Mouse (Mus musculus) hindbrain, postnatal 0 days (tissue): ENCODE measurements around the gene Atp9a. TPM values are rescaled to one million over a fixed set of nuclear protein-coding genes. Genes with fewer than 3 reads are reported as not detected.

Experiments used
- ATAC-seq: fragments of 200-750 bp; cut with Nextera tagmentation; 2 replicates; pipeline ENCODE4 v1.8.0; 2017; ENCODE audit warnings: mild to moderate bottlenecking, moderate TSS enrichment, moderate library complexity
- DNase-seq: peaks from one replicate; pipeline ENCODE4 v3.0.0-alpha.2; 2015; ENCODE audit warnings: low spot score
- H3K27ac ChIP-seq: fragments of 300-500 bp; sonication (generic); 2 replicates; pipeline ENCODE4 v1.5.1; 2014; ENCODE audit warnings: mild to moderate bottlenecking
- H3K27me3 ChIP-seq: fragments of 300-500 bp; sonication (generic); 2 replicates; pipeline ENCODE4 v1.6.1; 2014; ENCODE audit warnings: low read length, mixed read lengths; ENCODE audit not compliant: insufficient read depth
- H3K36me3 ChIP-seq: fragments of 300-500 bp; sonication (generic); 2 replicates; pipeline ENCODE4 v1.6.1; 2014; ENCODE audit warnings: low read length, mixed read lengths; ENCODE audit not compliant: insufficient read depth
- H3K4me1 ChIP-seq: fragments of 300-500 bp; sonication (generic); 2 replicates; pipeline ENCODE4 v1.6.1; 2014; ENCODE audit warnings: antibody characterized with exemption, low read length, mixed read lengths; ENCODE audit not compliant: insufficient read depth
- H3K4me2 ChIP-seq: fragments of 300-500 bp; sonication (generic); 2 replicates; pipeline ENCODE4 v1.6.1; 2014; ENCODE audit warnings: low read depth, mild to moderate bottlenecking, low read length, moderate library complexity, mixed read lengths
- H3K4me3 ChIP-seq: fragments of 300-500 bp; sonication (generic); 2 replicates; pipeline ENCODE4 v1.5.1; 2014; ENCODE audit warnings: low read length
- H3K9ac ChIP-seq: fragments of 300-500 bp; sonication (generic); replicated peaks from 2 replicates; pipeline ENCODE4 v1.6.1; 2014; ENCODE audit warnings: mild to moderate bottlenecking, low read length, moderate library complexity, mixed read lengths
- H3K9me3 ChIP-seq: fragments of 300-500 bp; sonication (generic); 2 replicates; pipeline ENCODE4 v1.6.1; 2016; ENCODE audit warnings: low read length, mixed read lengths
- CTCF ChIP-seq: IDR thresholded peaks from 2 replicates; pipeline ENCODE4 v1.5.1; 2016; ENCODE audit warnings: antibody characterized with exemption, control low read depth, low read depth
- WGBS: fragments of 180-500 bp; shearing (Covaris S2); extraction: QIAGEN DNeasy Blood & Tissue Kit; methylation state at CpG from one replicate; pipeline ENCODE4 v1.1.7; 2014; 5-methylcytosine and 5-hydroxymethylcytosine counted together
- polyA plus RNA-seq: library from polyadenylated mRNA; unstranded; fragments of >200 nt; fragmentation: Nextera tagmentation; extraction: Ambion mirVana; gene quantifications from 2 replicates; pipeline ENCODE4 v1.2.1, GENCODE M21; 2015
- total RNA-seq: library from RNA; depleted of rRNA; stranded (reverse); fragments of >200 nt; gene quantifications from 2 replicates; pipeline ENCODE4 v1.2.3, GENCODE M21; 2014

The Atp9a gene
- total and polyA plus RNA-seq, 2 experiments from 2014 or later, result 130 to 607 TPM

- TF ChIP-seq CTCF, result no peak
- Histone ChIP-seq H3K36me3 (peaks cover 31% of the 10 kb centered on the region), H3K9me3 (no peaks in the 10 kb centered on the region), H3K27ac (no peak overlapping the region), H3K4me2 (no peak overlapping the region), H3K4me1 (no peaks in the 10 kb centered on the region), H3K9ac (no peak overlapping the region), H3K27me3 (no peaks in the 10 kb centered on the region), H3K4me3 (no peak overlapping the region)
- ATAC-seq (no peak), DNase-seq (no peak)
- WGBS, result 67% methylated on average over 14 of the region's 14 CpGs
These were observed 108.8 kb downstream of the Atp9a start for GRCm38 (mm10) chr2:168633301-168633816.

- DNase-seq, result no peak
- peak; percentile 16; the same call in 1 of the 2 replicates for TF ChIP-seq CTCF
- no peak overlapping the region for H3K4me2 ChIP-seq
- no peak for ATAC-seq
- H3K4me1 ChIP-seq, result no peaks in the 10 kb centered on the region
- H3K4me3 ChIP-seq, result no peak overlapping the region
- H3K27ac ChIP-seq, result no peak overlapping the region
- H3K9me3 ChIP-seq, result no peaks in the 10 kb centered on the region
- H3K36me3 ChIP-seq, result peaks cover 23% of the 10 kb centered on the region
- H3K9ac ChIP-seq, result no peak overlapping the region
- WGBS, result 72% methylated on average over 6 of the region's 6 CpGs
- H3K27me3 ChIP-seq, result no peaks in the 10 kb centered on the region
These were observed 109.7 kb downstream of the Atp9a start for GRCm38 (mm10) chr2:168632543-168632942.

- Histone ChIP-seq H3K4me3 (no peak overlapping the region), H3K27ac (no peak overlapping the region), H3K27me3 (no peaks in the 10 kb centered on the region), H3K9me3 (no peaks in the 10 kb centered on the region), H3K36me3 (peaks cover 5% of the 10 kb centered on the region), H3K4me2 (no peak overlapping the region), H3K9ac (no peak overlapping the region), H3K4me1 (no peaks in the 10 kb centered on the region)
- TF ChIP-seq CTCF, result peak; percentile 98
- DNase-seq (peak; percentile 86), ATAC-seq (peak; percentile 70; the same call in 1 of the 2 replicates)
- WGBS, result 17% methylated on average over 8 of the region's 8 CpGs
These were observed 113.4 kb downstream of the Atp9a start for GRCm38 (mm10) chr2:168628787-168629186.

- H3K27ac ChIP-seq, result no peak overlapping the region
- H3K9me3 ChIP-seq, result no peaks in the 10 kb centered on the region
- no peaks in the 10 kb centered on the region for H3K4me1 ChIP-seq
- ATAC-seq (no peak), DNase-seq (no peak)
- WGBS, result 55% methylated on average over 20 of the region's 20 CpGs
- TF ChIP-seq CTCF, result no peak
- H3K4me3 ChIP-seq, result no peak overlapping the region
- H3K9ac ChIP-seq, result no peak overlapping the region
- H3K27me3 ChIP-seq, result no peaks in the 10 kb centered on the region
- no peaks in the 10 kb centered on the region for H3K36me3 ChIP-seq
- H3K4me2 ChIP-seq, result no peak overlapping the region
These were observed 114.1 kb downstream of the Atp9a start for GRCm38 (mm10) chr2:168627829-168628770.

- peak; percentile 31; the same call in 1 of the 2 replicates for ATAC-seq
- H3K9ac ChIP-seq, result 0 out of 2 replicates have a peak overlapping the region, but pooled peaks have one; percentile 15
- no peaks in the 10 kb centered on the region for H3K4me1 ChIP-seq
- H3K27ac ChIP-seq, result peak overlapping the region; percentile 22
- H3K27me3 ChIP-seq, result no peaks in the 10 kb centered on the region
- no peaks in the 10 kb centered on the region for H3K9me3 ChIP-seq
- no peak overlapping the region for H3K4me2 ChIP-seq
- 32% methylated on average over 9 of the region's 9 CpGs for WGBS
- TF ChIP-seq CTCF, result no peak
- peak; percentile 55 for DNase-seq
- no peak overlapping the region for H3K4me3 ChIP-seq
- no peaks in the 10 kb centered on the region for H3K36me3 ChIP-seq
These were observed 115.8 kb downstream of the Atp9a start for GRCm38 (mm10) chr2:168626385-168626784.

GRCm38 (mm10) chr2:168625091-168625490, 117.1 kb downstream of the Atp9a start:
- ATAC-seq (no peak), DNase-seq (no peak)
- no peaks in the 10 kb centered on the region for H3K4me1 ChIP-seq
- H3K9me3 ChIP-seq, result no peaks in the 10 kb centered on the region
- no peak overlapping the region for H3K4me3 ChIP-seq
- WGBS, result 50% methylated on average over 4 of the region's 4 CpGs
- H3K9ac ChIP-seq, result no peak overlapping the region
- no peaks in the 10 kb centered on the region for H3K27me3 ChIP-seq
- H3K27ac ChIP-seq, result no peak overlapping the region
- H3K4me2 ChIP-seq, result no peak overlapping the region
- no peaks in the 10 kb centered on the region for H3K36me3 ChIP-seq
- no peak for TF ChIP-seq CTCF
